Mouse (Mus musculus): Measurements from ENCODE around the gene Tmem206.

DNA sequence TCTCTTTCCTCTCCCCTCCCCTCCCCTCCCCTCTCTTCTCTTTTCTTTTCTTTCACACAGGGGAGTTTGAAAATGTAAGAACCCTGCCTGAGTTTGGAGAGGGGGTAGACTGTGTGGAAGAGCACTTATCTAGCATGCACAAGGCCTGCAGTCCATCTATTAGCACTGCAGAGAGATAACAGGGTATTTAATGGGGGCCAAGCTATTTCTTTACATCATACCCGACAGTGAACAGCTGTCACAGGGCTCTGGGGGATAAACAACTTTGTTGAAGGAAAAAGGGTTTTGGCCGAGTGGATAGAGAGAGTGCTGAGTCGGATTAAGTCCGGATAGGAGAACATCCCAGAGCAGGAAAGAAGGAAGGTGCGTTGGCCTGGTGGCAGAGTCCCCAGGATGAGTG lies 23.3 kb downstream of the Tmem206 start:
- TF ChIP-seq POLR2A (IDR thresholded peaks at IDR 0.05; ENCODE audit: low read depth, low read length) (no peak), CTCF (conservative IDR thresholded peaks at IDR 0.05; ENCODE audit: insufficient read depth, insufficient read length, low read depth, low read length) (no peak)

All from kidney, adult 2 months (tissue).